Mouse (Mus musculus) brown adipose tissue, adult 24 weeks (tissue): ENCODE results near the gene Tspear. TPM values are rescaled to one million over a fixed set of nuclear protein-coding genes. Genes with fewer than 3 reads are reported as not detected.

Experiments used
- H3K27ac ChIP-seq: fragments of 200-500 bp; replicated peaks from 2 replicates; pipeline ENCODE4 v1.5.1; 2012; ENCODE audit warnings: low read depth, mild to moderate bottlenecking, low read length
- H3K4me1 ChIP-seq: fragments of 200-500 bp; 2 replicates; pipeline ENCODE4 v1.6.1; 2012; ENCODE audit warnings: low read length, mixed read lengths; ENCODE audit not compliant: control insufficient read depth, insufficient read depth, insufficient read length
- H3K4me3 ChIP-seq: fragments of 200-500 bp; 2 replicates; pipeline ENCODE4 v1.5.1; 2012; ENCODE audit warnings: low read depth, mild to moderate bottlenecking, low read length, moderate library complexity; ENCODE audit not compliant: insufficient read depth
- polyA plus RNA-seq: library from polyadenylated mRNA; stranded (reverse); fragments of >200 nt; gene quantifications from 2 replicates; pipeline ENCODE4 v1.2.4, GENCODE M21; 2012; ENCODE audit not compliant: missing spikeins, insufficient read depth, insufficient read length

Gene Tspear
- polyA plus RNA-seq, result not detected in 2 replicates

DNA sequence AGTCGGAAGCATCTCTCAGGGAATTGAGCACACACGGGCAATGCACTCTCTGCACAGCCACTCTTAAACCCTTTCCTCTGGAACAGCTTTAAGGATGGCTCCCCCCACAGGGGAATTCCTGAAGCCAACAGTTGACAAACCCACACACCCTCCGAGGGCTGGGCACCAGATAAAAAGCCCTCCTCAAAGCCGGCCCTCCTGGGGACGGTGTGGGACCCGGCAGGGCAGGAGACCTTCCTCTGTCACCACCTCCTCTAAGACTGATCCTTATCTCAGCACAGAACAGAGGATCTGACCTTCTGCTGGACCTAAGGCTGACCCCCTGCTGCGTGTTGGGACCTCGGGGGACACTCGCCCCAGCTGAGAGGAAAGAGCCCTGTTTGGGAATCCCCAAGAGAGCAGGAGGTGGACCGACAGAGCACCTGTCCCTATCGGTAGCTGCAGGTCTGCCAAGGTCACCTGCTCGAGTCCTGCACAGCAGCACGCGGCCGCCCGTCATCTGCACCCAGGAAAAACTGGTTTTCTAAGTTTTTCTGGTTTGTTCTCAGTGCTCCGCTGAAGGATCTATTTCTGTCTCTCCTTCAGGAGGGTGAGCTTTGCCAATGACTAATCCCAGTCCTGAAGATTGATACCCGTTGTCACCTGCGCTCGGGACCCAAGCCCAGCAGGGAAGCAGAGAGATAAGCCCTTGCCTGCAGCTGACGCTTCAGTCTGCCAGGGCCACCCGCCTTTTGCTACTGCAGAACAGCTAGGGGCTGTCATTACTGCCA, at the start of gene Tspear:
Tspear (plus strand) TSS at position 675 of the 770 bp plus-strand sequence.
- no peak within 1 kb of the TSS for H3K27ac ChIP-seq
- H3K4me3 ChIP-seq, result no peak within 1 kb of the TSS
- no peaks in the 10 kb centered on the region for H3K4me1 ChIP-seq

DNA sequence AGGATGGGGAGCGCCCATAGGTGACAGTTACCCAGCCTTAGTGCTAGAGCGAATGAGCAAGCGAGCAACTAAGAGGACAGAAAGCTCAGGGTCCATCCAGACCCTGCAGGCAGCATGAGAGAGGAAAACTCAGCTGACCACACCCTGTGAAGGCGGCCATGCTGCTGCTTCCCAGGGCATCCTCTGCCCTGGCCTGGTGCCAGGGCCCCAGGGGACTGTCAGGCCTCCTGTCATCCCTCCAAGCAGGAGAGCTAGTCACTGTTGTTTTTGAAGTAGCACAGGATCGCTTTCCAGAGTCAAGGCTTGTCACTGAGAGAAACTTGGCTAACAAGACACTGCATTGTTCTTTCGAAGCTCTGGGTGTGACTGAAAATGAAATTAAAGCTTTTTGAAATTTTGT, 47.4 kb upstream of the Tspear start:
- Histone ChIP-seq H3K4me1 (peaks cover 15% of the 10 kb centered on the region), H3K27ac (no peak overlapping the region), H3K4me3 (no peak overlapping the region)

DNA sequence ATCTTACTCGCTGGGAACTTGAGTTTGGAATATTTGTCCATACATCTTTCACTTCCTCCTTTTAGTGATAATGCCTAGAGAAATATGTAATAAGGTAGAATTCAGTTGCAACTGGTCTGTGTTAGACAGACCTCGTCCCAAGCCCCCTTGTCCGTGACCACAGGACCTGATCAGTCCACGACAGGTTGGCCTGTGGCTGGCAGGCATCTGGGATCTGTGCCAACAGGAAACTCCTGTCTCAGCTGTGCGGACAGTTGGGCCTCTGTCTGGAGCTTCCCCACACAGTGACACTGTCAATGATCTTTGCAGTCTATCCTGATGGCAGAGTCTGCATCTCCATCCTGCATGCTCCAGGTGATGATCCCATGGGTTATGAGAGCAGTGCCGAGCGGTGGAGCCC, 43.2 kb upstream of the Tspear start:
- H3K27ac ChIP-seq, result no peak overlapping the region
- H3K4me3 ChIP-seq, result no peak overlapping the region
- peaks cover 8% of the 10 kb centered on the region for H3K4me1 ChIP-seq

DNA sequence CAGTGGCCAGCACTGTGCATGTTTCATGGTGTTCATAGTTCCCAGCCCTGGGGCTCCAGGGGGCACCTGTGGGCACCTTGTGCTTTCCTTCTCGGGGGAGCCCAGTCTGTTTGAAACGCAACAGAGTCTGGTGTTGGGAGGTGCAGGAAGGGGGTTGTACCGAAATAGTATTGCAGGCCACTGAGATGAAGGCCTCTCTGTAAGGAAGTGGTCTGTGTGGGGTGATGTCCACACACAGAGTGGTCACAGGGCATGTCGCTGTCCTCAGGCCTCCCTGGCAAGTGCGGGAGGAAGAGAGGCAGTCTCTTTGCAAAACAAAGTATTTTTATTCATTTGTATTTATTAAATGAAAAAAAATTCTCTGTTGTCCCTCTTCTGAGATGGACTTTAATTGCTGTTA, 40.8 kb upstream of the Tspear start:
- Histone ChIP-seq H3K27ac (no peak overlapping the region), H3K4me1 (no peaks in the 10 kb centered on the region), H3K4me3 (no peak overlapping the region)

GRCm38 (mm10) chr10:77647461-77647860, 38.9 kb upstream of the Tspear start:
- Histone ChIP-seq H3K4me3 (no peak overlapping the region), H3K27ac (no peak overlapping the region)

DNA sequence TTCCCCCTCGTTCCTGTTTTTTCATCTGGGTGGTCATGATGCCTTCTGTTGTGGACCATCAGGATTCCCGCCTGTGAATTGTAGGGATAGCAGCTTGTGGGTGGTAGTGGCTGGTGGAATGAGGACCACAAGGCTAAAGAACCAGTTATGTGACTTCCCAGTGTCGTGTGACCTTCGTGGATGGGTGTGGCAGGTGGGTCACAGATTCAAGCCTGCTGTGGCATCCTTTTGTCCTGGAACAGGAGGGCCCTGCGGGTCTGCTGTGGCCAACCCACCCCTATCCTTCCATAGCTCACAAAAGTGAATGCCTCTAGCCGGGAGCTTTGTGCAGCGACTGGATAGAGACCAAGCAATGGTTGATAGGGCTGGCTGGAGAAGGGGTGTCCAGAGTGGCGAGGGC, 38.5 kb upstream of the Tspear start:
- H3K4me3 ChIP-seq, result no peak overlapping the region
- no peaks in the 10 kb centered on the region for H3K4me1 ChIP-seq
- no peak overlapping the region for H3K27ac ChIP-seq

More at GRCm38 (mm10) chr10:77647461-77647860, 38.9 kb upstream of the Tspear start:
- H3K4me1 ChIP-seq, result no peaks in the 10 kb centered on the region

DNA sequence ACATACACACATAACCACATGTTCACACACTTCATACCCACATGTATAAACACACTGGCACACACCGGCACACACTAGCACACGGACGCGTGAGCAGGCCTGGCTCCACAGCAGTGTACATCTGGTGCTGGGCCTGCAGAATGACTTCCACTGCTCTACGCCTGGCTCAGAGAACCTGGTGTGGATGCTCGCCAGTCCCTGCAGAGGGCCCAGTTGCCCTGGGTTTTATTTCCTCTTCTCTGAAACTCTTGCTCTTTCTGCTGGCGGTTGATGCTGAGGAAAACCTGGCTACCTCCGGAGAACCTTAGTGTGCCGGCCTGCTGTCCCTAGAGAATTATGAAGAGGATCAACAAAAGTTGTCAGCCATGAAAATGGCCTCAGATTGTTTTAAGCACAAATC, 34.3 kb upstream of the Tspear start:
- Histone ChIP-seq H3K4me1 (no peaks in the 10 kb centered on the region), H3K4me3 (no peak overlapping the region), H3K27ac (no peak overlapping the region)

- no peaks in the 10 kb centered on the region for H3K4me1 ChIP-seq
- no peak overlapping the region for H3K4me3 ChIP-seq
- no peak overlapping the region for H3K27ac ChIP-seq
Observed at GRCm38 (mm10) chr10:77658286-77658994, 27.9 kb upstream of the Tspear start.

DNA sequence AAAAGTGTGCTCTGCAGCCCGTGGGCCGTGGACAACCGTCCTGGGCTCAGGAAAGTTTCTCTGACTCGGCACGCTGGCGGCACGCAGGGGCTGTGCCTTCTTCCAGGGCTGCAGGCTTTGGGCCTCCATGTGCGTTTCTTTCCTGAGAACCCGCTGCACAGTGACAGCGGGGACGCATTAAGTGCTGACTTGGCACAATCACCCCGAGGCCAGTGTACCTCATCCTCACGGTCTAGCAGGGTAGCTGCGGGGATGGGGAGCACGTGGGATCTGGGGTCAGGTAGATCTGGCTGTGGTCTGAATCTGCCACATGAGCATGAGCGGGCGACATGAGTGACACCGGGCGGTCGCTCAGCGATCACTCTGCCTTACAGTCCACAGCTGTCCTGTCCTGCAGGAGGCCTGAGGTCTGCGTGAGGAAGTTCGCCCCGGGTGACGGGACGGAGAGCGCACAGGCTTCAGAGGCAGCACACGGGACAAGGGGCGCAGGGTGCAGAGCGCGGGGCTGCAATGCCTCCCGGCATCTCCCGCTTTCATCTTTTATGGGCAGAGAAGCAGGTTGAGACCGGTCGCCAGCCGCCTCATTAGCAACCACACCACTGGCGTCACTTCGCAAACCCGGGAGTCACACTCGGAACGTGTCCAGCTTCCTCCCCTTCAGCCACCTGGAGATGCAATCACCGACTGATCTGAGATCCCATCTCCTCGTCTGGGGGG, 22.3 kb upstream of the Tspear start:
- Histone ChIP-seq H3K27ac (no peak overlapping the region), H3K4me1 (no peaks in the 10 kb centered on the region; the same call in 1 of the 2 replicates), H3K4me3 (no peak overlapping the region)

DNA sequence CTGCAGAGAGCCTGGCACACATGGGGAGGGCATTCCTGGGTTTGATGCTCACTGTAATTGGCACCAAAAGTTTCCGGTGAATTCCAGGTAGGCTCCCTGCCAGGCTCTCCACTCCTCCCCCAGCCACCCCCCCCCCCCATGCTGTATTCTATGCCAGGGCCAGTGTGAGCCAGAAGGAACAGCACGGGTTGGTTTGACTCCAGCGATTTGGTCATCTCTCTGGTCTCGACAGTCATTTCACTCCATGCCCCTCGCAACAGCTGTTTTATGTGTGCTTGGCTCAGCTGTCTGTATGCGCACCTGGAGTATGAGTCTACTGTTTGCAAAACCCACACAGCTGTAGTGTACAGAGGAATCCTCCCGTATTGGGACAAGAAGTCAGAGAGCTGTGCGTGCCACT, 20.0 kb upstream of the Tspear start:
- no peak overlapping the region for H3K27ac ChIP-seq
- H3K4me3 ChIP-seq, result no peak overlapping the region
- H3K4me1 ChIP-seq, result no peaks in the 10 kb centered on the region; the same call in 1 of the 2 replicates

- no peak overlapping the region for H3K4me3 ChIP-seq
- no peak overlapping the region for H3K27ac ChIP-seq
- no peaks in the 10 kb centered on the region; the same call in 1 of the 2 replicates for H3K4me1 ChIP-seq
Observed at GRCm38 (mm10) chr10:77667402-77667801, 19.0 kb upstream of the Tspear start.

DNA sequence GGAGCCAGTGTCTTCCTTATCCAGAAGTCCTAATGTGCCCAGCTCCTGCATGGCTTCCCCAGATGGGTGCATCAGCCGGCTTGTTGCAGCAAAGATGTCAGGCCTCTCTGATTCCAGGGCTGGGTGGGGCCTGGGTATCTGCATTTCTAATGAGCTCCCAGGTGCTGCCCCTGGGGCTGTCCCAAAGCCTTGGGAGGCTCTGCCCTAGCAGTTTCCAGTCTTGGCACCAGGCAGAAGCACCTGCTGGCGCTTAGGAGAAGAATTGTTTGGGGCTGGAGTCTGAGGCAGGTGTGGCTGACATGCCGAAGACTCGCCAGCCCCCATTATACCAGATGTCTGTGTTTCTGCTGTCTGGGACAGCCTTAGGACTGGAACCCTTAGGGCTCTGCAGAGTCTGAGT, 15.7 kb upstream of the Tspear start:
- H3K4me1 ChIP-seq, result no peaks in the 10 kb centered on the region; the same call in 1 of the 2 replicates
- H3K4me3 ChIP-seq, result no peak overlapping the region
- H3K27ac ChIP-seq, result no peak overlapping the region

GRCm38 (mm10) chr10:77671519-77671918, 14.8 kb upstream of the Tspear start:
- Histone ChIP-seq H3K4me1 (no peaks in the 10 kb centered on the region; the same call in 1 of the 2 replicates), H3K4me3 (no peak overlapping the region), H3K27ac (no peak overlapping the region)

DNA sequence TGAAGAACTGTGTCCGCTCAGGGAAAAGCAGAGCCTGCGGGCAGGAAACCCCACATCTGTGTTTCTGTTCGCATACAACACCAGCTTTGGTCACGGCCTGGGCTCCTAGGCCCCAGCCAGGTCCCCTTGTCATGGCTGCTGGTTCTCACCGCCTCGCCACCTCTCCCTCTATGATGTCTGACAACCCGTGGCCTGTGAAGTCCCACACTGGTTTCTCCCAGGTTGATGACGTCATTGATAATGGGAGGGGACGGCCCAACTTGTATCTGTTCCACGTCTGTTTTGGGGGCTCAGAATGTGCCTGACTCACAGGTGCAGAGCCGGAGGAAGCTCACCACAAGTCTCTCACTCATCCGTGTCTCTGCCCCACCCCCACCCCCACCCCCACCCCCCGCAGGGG, 12.6 kb upstream of the Tspear start:
- Histone ChIP-seq H3K4me3 (no peak overlapping the region), H3K4me1 (no peaks in the 10 kb centered on the region), H3K27ac (no peak overlapping the region)

GRCm38 (mm10) chr10:77677562-77677961, 8.8 kb upstream of the Tspear start:
- Histone ChIP-seq H3K27ac (no peak overlapping the region), H3K4me1 (no peaks in the 10 kb centered on the region), H3K4me3 (no peak overlapping the region)
